Mouse (Mus musculus): ENCODE data around the gene Mzf1.

The Mzf1 gene

DNA sequence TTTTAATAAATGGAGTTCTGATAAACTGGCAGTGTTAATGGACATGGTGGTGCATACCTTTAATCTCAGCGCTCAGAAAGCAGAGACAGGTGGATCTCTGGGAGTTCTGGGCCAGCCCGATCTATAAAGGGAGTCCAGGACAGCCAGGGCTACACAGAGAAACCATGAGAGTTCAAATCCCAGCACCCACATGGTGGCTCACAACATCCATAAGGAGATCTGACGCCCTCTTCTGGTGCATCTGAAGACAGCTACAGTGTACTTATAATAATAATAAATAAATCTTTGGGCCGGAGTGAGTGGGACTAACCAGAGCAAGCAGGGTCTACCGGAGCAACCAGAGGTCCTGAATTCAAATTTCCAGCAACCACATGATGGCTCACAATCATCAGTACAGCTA lies 51.2 kb downstream of the Mzf1 start:
- no peak for DNase-seq (ENCODE audit: low spot score in 2 of 2)

DNA sequence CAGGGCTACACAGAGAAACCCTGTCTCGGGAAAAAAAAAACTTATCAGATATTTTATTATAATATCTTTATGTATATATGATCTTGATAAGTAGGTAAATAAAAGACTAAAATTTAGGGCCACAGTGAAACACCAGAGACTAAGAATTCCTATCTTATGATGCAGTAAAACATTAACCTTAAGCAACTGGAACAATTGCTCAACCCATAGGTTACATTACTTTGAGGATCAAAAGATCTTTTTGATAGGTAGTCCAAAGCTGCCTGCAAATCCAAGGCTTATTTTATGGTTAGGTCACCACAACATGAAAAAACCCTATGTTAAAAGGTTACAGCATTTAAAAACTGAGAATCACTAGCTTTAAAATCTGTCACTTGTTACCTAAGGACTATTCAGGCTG lies 53.0 kb downstream of the Mzf1 start:
- DNase-seq (ENCODE audit: low spot score in 2 of 2), result no peak

DNA sequence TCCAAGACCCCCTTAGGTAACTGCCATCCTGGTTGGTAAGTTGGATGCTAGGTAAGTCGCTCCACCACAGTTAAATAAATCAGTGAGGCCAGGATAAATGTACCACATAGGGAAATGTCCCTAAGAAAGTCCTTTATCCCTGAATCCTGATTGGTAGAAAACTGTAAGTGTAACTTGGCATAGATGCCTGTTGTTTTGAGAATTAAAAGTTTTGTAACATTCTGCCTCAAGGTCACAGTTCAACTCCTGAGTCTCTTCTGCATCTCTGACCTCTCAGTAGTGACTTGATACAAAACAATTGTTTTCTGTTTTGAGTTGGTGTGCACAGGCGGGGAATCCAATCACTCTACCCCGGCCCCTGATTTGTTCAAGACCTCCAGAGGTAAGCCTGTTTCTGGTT lies 55.7 kb downstream of the Mzf1 start, which contains the start of gene Trim28:
Trim28 (plus strand) TSS at position 264 of the 400 bp plus-strand sequence.
- no peak for DNase-seq (ENCODE audit: low spot score in 2 of 2)

DNA sequence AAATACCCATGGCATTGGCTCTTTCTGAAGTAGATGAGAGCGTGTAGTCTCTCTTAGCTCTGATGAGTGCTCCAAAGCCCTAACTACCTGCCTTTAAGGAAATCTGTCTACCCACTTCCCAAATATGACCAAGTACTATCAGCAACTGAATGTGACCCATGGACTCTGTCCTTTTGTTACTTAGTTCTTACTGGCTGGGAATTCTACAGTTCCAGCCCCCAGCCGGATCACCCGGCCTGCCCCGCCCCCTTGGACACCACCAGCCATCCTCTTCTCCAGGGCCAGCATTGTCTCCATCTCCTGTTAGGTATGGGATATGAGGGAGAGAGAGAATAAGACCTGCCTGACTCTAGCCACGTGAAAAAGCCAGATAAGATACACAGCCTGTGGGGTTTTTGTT lies 56.5 kb downstream of the Mzf1 start, which contains the start of gene Slc27a5:
Slc27a5 (minus strand) TSS at position 140 of the 400 bp plus-strand sequence.
- DNase-seq (ENCODE audit: low spot score in 2 of 2), result no peak

DNA sequence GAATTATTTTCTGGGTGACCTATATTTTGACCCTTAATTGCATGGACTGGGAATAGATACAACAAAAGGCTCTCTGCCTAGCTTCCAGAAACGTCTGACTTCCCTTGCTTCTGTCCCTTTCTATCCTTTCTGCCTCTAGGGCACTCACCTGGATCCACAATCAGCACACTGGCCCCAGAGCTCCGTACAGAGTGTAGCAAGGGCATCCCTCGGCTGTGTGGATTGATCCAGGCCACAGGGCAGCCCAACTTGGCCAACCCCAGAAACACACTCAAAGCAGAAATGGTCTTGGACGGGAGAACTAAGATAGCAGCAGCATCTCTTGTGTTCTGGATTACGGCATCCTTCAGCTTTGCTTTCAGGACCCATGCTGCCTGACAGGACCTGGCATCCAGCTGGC lies 57.3 kb downstream of the Mzf1 start:
- no peak for DNase-seq (ENCODE audit: low spot score in 2 of 2)

DNA sequence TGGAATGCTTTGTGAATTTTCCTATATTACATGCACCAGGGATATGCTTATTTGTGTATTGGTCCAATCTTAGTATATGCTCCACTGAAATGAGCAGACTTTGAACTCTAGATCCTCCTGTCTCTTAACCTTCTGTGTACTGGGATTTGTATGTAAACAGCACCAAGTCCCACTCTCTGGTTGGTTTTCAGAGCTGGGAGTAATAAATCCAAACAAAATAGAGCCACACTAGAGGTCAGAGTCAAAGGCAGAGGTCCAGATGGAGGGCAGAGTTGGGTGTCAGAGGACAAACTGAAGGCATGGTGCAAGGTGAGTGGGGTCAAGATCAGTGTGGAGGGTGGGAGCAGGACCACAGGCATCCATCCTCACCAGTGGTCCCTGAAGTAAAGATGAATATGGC lies 58.7 kb downstream of the Mzf1 start:
- DNase-seq (ENCODE audit: low spot score in 2 of 2), result no peak

DNA sequence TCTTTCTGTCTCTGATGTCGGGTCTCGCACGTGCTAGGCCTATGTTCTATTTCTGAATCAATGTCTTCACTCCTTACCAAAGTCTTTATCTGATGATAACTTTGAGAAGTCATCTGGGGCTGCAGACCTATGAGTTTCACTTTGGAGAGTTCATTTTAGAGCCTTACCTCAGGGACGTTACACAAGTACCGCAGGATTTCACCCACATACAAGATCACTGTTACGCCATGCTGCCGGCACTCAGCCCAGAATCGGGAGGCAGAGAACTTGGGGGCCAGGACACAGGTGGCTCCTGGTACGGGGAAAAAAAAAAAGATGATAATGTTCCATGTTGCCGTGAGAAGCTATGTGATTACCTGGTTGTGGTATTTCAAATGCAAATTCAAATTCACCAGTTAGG lies 61.4 kb downstream of the Mzf1 start:
- no peak for DNase-seq (ENCODE audit: low spot score in 2 of 2)

Data from urinary bladder, adult 18-20 months (tissue).